Mouse (Mus musculus) liver, postnatal 0 days (tissue): ENCODE results near the gene Dnaaf1. TPM values are rescaled to one million over a fixed set of nuclear protein-coding genes. Genes with fewer than 3 reads are reported as not detected.

Experiments
- ATAC-seq: fragments of 200-750 bp; cut with Nextera tagmentation; 2 replicates; pipeline ENCODE4 v1.8.0; 2017; ENCODE audit warnings: mild to moderate bottlenecking, moderate library complexity
- DNase-seq: peaks from one replicate; pipeline ENCODE4 v3.0.0-alpha.2; 2016
- H3K27ac ChIP-seq: fragments of 300-500 bp; sonication (generic); 2 replicates; pipeline ENCODE4 v1.5.1; 2014; ENCODE audit warnings: antibody characterized with exemption, moderate library complexity, mild to moderate bottlenecking, low read depth
- H3K27me3 ChIP-seq: fragments of 300-500 bp; sonication (generic); 2 replicates; pipeline ENCODE4 v1.6.1; 2014; ENCODE audit warnings: low read length, control low read depth, mixed read lengths; ENCODE audit not compliant: insufficient read depth
- H3K36me3 ChIP-seq: fragments of 300-500 bp; sonication (generic); replicated peaks from 2 replicates; pipeline ENCODE4 v1.6.1; 2014; ENCODE audit warnings: mild to moderate bottlenecking, control low read depth, low read length, moderate library complexity, mixed read lengths; ENCODE audit not compliant: insufficient read depth
- H3K4me1 ChIP-seq: fragments of 300-500 bp; sonication (generic); 2 replicates; pipeline ENCODE4 v1.6.1; 2014; ENCODE audit warnings: antibody characterized with exemption, mild to moderate bottlenecking, control low read depth; ENCODE audit not compliant: insufficient read depth
- H3K4me2 ChIP-seq: fragments of 300-500 bp; sonication (generic); 2 replicates; pipeline ENCODE4 v1.6.1; 2014; ENCODE audit warnings: low read depth, mild to moderate bottlenecking, low read length, moderate library complexity, mixed read lengths
- H3K4me3 ChIP-seq: fragments of 300-500 bp; sonication (generic); 2 replicates; pipeline ENCODE4 v1.5.1; 2014; ENCODE audit warnings: low read depth, low read length
- H3K9ac ChIP-seq: fragments of 300-500 bp; sonication (generic); replicated peaks from 2 replicates; pipeline ENCODE4 v1.6.1; 2014; ENCODE audit warnings: mild to moderate bottlenecking, moderate library complexity
- H3K9me3 ChIP-seq: fragments of 300-500 bp; sonication (generic); 2 replicates; pipeline ENCODE4 v1.6.1; 2016; ENCODE audit warnings: mild to moderate bottlenecking, control low read depth, low read length, mixed read lengths
- CTCF ChIP-seq: sonication (generic); IDR thresholded peaks from 2 replicates; pipeline ENCODE4 v1.5.1; 2016; ENCODE audit warnings: antibody characterized with exemption, low read depth
- EP300 ChIP-seq: IDR thresholded peaks from 2 replicates; pipeline ENCODE4 v1.6.1; 2016; ENCODE audit warnings: antibody characterized with exemption, low read depth, mild to moderate bottlenecking
- WGBS: fragments of 180-500 bp; shearing (Covaris S2); extraction: QIAGEN DNeasy Blood & Tissue Kit; methylation state at CpG from one replicate; pipeline ENCODE4 v1.1.7; 2014; ENCODE audit not compliant: insufficient replicate concordance; 5-methylcytosine and 5-hydroxymethylcytosine counted together
- polyA plus RNA-seq: library from polyadenylated mRNA; unstranded; fragments of >200 nt; fragmentation: Nextera tagmentation; extraction: Ambion mirVana; gene quantifications from 2 replicates; pipeline ENCODE4 v1.2.1, GENCODE M21; 2015

Gene Dnaaf1
- polyA plus RNA-seq, 1 experiment from 2014 or later = not detected

DNA sequence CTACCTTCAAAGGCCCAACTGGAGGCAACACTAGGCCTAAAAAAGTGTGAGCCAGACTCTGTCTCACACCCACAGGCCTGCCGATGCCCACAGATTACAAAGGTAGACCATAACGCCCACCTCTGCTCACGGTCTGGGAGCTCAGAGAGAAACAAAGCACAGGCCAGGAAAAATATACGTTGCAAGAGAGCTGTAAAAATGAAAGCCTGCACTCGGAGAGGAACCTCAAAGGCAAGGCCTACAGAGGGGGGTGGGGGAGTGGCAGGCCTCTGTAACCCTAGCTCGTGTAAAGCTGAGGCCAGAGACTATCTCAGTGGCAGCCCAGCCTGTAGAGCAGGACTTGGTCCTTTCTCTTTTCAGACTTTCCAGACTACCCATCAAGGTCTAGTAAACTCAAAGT lies 29.9 kb upstream of the Dnaaf1 start:
- 70% methylated on average over 6 of the region's 6 CpGs for WGBS
- Histone ChIP-seq H3K4me3 (no peak overlapping the region), H3K9ac (no peak overlapping the region), H3K4me2 (no peak overlapping the region), H3K36me3 (peaks cover 58% of the 10 kb centered on the region), H3K4me1 (no peaks in the 10 kb centered on the region), H3K9me3 (no peaks in the 10 kb centered on the region), H3K27ac (no peak overlapping the region), H3K27me3 (no peaks in the 10 kb centered on the region)
- DNase-seq = no peak
- no peak for TF ChIP-seq EP300
- no peak for TF ChIP-seq CTCF
- no peak for ATAC-seq

DNA sequence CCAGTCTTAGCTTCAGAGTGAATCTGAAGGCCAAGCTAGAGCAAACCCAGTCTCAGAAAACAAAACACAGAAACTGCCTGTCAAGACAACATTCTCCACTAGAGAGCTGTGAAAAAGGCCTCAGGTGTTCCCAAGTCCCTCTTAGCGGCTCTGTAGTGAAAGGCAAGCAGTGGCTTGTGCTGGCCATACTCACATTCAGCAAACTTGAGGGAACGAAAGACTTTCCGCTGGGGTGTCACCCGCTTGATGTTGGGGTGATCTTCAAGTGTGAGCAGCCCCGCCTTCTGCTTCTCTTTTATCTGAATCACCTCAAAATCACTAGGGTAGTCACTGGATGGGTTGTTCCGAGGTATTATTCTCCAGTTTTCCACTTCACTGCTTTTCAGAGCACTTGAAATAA lies 29.2 kb upstream of the Dnaaf1 start:
- no peak overlapping the region for H3K9ac ChIP-seq
- 89% methylated on average over 6 of the region's 6 CpGs for WGBS
- H3K4me2 ChIP-seq = no peak overlapping the region
- H3K4me1 ChIP-seq = no peaks in the 10 kb centered on the region
- no peaks in the 10 kb centered on the region for H3K9me3 ChIP-seq
- TF ChIP-seq EP300 = no peak
- TF ChIP-seq CTCF = no peak
- no peak overlapping the region for H3K27ac ChIP-seq
- DNase-seq = no peak
- no peaks in the 10 kb centered on the region for H3K27me3 ChIP-seq
- H3K36me3 ChIP-seq = peaks cover 52% of the 10 kb centered on the region
- ATAC-seq = no peak
- H3K4me3 ChIP-seq = no peak overlapping the region

DNA sequence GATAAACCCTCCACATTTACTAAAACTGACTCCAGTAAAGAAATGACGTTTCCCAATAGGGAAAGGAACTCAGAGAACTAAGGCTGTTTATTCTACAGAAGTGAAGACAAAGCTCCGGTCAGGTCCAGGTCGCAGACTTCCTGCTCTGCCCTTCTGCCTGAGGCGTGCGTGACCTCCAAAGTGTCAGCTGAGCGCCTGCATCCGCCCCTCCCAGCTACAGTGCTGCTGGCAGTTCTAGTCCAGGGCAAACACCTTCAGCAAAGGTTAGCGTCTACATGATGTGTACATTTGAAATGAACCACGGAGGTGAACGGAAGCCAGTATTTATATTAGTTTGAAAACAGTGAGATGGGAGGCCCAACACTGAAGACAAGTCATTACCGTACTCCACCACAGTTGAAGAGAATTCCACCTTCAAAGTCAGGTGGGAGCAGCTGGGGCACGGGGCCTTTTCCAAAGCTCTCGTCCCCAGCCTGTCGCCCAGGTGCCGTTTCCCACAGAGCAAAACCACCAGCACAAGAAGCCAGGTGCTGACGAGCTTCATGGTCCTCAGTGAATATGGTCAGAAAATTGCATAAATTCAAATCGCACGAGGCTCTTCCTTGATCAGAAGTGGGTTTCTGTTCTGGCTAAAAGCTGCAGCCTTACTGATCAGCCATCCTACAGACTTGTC lies 27.9 kb upstream of the Dnaaf1 start:
- Histone ChIP-seq H3K27me3 (no peaks in the 10 kb centered on the region), H3K4me1 (peaks cover 4% of the 10 kb centered on the region; the same call in 1 of the 2 replicates), H3K4me3 (no peak overlapping the region), H3K9ac (no peak overlapping the region), H3K9me3 (no peaks in the 10 kb centered on the region), H3K36me3 (peaks cover 39% of the 10 kb centered on the region), H3K27ac (no peak overlapping the region), H3K4me2 (no peak overlapping the region)
- ATAC-seq (no peak), DNase-seq (no peak)
- WGBS = 76% methylated on average over 18 of the region's 18 CpGs
- TF ChIP-seq EP300 = no peak
- TF ChIP-seq CTCF = no peak

DNA sequence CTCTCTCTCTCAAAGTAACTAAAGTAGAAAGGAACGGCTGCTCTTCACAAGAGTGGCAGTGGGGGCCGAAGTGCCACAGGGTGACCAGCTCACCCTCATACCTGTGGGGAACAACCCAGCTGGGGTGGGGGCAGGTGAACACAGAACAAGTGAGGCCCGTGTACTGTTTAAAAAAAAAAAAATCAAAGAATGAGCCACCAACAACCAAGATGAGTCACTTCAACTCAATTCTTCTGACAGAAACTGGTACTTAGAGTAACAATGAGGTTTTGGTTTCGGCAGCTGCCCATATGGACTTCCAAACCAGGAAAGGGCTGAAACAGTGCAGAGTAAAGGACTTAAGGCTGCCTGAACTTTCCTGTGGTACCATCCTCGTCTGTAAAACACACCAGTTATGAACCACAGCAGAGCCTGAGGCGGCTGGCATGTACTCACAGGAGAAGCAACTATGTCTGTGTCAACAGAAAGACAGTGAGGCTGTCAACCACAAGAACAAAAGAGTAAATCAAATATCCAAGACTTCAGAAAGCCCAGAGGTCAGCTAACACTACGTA lies 26.4 kb upstream of the Dnaaf1 start:
- Histone ChIP-seq H3K9me3 (no peaks in the 10 kb centered on the region), H3K36me3 (peaks cover 28% of the 10 kb centered on the region), H3K27ac (no peak overlapping the region), H3K9ac (no peak overlapping the region), H3K4me1 (peaks cover 13% of the 10 kb centered on the region), H3K4me3 (no peak overlapping the region), H3K4me2 (no peak overlapping the region), H3K27me3 (no peaks in the 10 kb centered on the region)
- no peak for TF ChIP-seq EP300
- no peak for TF ChIP-seq CTCF
- DNase-seq = no peak
- WGBS = 67% methylated on average over 7 of the region's 7 CpGs
- ATAC-seq = no peak

DNA sequence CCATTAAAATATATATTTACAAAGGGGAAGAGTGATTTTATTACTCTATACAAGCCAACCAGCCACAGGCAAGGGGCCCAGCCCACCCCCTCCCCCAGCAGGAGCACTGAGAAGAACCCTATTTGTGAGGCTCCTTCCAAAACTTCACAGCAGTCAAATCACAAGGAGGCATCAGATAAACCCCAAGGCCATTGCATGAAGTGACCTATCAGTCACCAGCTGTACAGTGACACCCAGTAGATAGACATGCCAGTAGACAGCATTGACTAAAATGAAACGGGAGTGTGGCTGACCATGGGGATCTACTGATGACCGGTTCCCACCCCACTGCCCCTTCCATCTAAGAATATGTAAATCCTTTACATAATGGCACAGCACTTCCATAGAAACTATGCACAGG lies 22.1 kb upstream of the Dnaaf1 start:
- H3K27ac ChIP-seq = no peak overlapping the region
- 59% methylated on average over 2 of the region's 2 CpGs for WGBS
- no peak overlapping the region for H3K4me3 ChIP-seq
- H3K36me3 ChIP-seq = no peaks in the 10 kb centered on the region
- H3K27me3 ChIP-seq = no peaks in the 10 kb centered on the region
- H3K4me1 ChIP-seq = peaks cover 37% of the 10 kb centered on the region
- no peaks in the 10 kb centered on the region for H3K9me3 ChIP-seq
- H3K9ac ChIP-seq = 0 out of 2 replicates have a peak overlapping the region, but pooled peaks have one; percentile 30
- ATAC-seq (no peak), DNase-seq (no peak)
- H3K4me2 ChIP-seq = no peak overlapping the region
- TF ChIP-seq CTCF = no peak
- no peak for TF ChIP-seq EP300

DNA sequence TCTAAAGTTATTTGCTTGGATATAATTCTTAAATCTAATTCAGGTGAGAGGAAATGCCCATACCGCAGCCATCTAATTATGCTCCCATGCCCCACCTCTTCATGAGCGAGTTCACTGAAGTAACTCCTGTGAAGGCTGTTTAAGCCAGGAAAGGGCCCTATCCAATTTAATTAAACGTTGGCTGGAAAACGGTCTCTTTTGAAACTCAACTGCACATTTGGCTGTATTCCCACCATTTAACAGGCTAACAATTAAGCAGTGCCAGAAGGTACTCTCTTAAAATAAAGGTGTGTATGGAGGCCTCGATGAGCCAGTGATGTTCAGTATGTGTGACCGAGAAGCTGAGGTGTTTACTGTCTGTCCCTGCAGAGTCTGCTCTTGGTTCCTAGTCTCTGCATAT lies 19.2 kb upstream of the Dnaaf1 start:
- Histone ChIP-seq H3K4me3 (no peak overlapping the region), H3K9ac (peak overlapping the region; percentile 26; the same call in 1 of the 2 replicates), H3K27ac (peak overlapping the region; percentile 48), H3K4me2 (no peak overlapping the region), H3K4me1 (peaks cover 42% of the 10 kb centered on the region), H3K9me3 (no peaks in the 10 kb centered on the region), H3K27me3 (no peaks in the 10 kb centered on the region), H3K36me3 (no peaks in the 10 kb centered on the region)
- ATAC-seq = no peak
- WGBS = 75% methylated on average over 6 of the region's 6 CpGs
- no peak for DNase-seq
- no peak for TF ChIP-seq EP300
- no peak for TF ChIP-seq CTCF
